Mouse (Mus musculus) heart, postnatal 0 days (tissue): ENCODE data around the gene Tubb2a. TPM values are rescaled to one million over a fixed set of nuclear protein-coding genes. Genes with fewer than 3 reads are reported as not detected.

ENCODE experiments used
- ATAC-seq: fragments of 200-750 bp; cut with Nextera tagmentation; 2 replicates; pipeline ENCODE4 v1.8.0; 2017; ENCODE audit warnings: low read depth, moderate number of reproducible peaks, moderate library complexity; ENCODE audit not compliant: insufficient read depth
- DNase-seq: peaks from one replicate; pipeline ENCODE4 v3.0.0-alpha.2; 2016; ENCODE audit warnings: low spot score
- H3K27ac ChIP-seq: fragments of 300-500 bp; sonication (generic); 2 replicates; pipeline ENCODE4 v1.5.1; 2014; ENCODE audit warnings: low read depth, mild to moderate bottlenecking
- H3K27me3 ChIP-seq: fragments of 300-500 bp; sonication (generic); 2 replicates; pipeline ENCODE4 v1.6.1; 2014; ENCODE audit warnings: low read length, mixed read lengths; ENCODE audit not compliant: control insufficient read depth, insufficient read depth
- H3K36me3 ChIP-seq: fragments of 300-500 bp; sonication (generic); replicated peaks from 2 replicates; pipeline ENCODE4 v1.6.1; 2014; ENCODE audit warnings: low read length, mixed read lengths; ENCODE audit not compliant: control insufficient read depth, insufficient read depth
- H3K4me1 ChIP-seq: fragments of 300-500 bp; sonication (generic); 2 replicates; pipeline ENCODE4 v1.6.1; 2014; ENCODE audit warnings: antibody characterized with exemption; ENCODE audit not compliant: control insufficient read depth, insufficient read depth
- H3K4me2 ChIP-seq: fragments of 300-500 bp; sonication (generic); 2 replicates; pipeline ENCODE4 v1.6.1; 2014; ENCODE audit warnings: low read depth, mild to moderate bottlenecking, low read length, moderate library complexity
- H3K4me3 ChIP-seq: fragments of 300-500 bp; sonication (generic); 2 replicates; pipeline ENCODE4 v1.5.1; 2014; ENCODE audit warnings: low read depth, low read length
- H3K9ac ChIP-seq: fragments of 300-500 bp; sonication (generic); replicated peaks from 2 replicates; pipeline ENCODE4 v1.6.1; 2014; ENCODE audit warnings: low read depth, low read length, mixed read lengths
- H3K9me3 ChIP-seq: fragments of 300-500 bp; sonication (generic); replicated peaks from 2 replicates; pipeline ENCODE4 v1.6.1; 2016; ENCODE audit warnings: low read length; ENCODE audit not compliant: control insufficient read depth
- CTCF ChIP-seq: IDR thresholded peaks from 2 replicates; pipeline ENCODE4 v1.5.1; 2016; ENCODE audit warnings: antibody characterized with exemption, control low read depth, low read depth
- EP300 ChIP-seq: IDR thresholded peaks from 2 replicates; pipeline ENCODE4 v1.6.1; 2016; ENCODE audit warnings: antibody characterized with exemption, low read depth
- WGBS: fragments of 180-500 bp; shearing (Covaris S2); extraction: QIAGEN DNeasy Blood & Tissue Kit; methylation state at CpG from one replicate; pipeline ENCODE4 v1.1.7; 2014; 5-methylcytosine and 5-hydroxymethylcytosine counted together
- polyA plus RNA-seq: library from polyadenylated mRNA; unstranded; fragments of >200 nt; fragmentation: Nextera tagmentation; extraction: Ambion mirVana; gene quantifications from 2 replicates; pipeline ENCODE4 v1.2.1, GENCODE M21; 2015
- total RNA-seq: library from RNA; depleted of rRNA; stranded (reverse); fragments of >200 nt; gene quantifications from 2 replicates; pipeline ENCODE4 v1.2.3, GENCODE M21; 2014; ENCODE audit warnings: low replicate concordance

The Tubb2a gene
- total and polyA plus RNA-seq, 2 experiments from 2014 or later = 105 to 291 TPM

GRCm38 (mm10) chr13:34116508-34116907 lies 38.7 kb upstream of the Tubb2a start:
- 68% methylated on average over 6 of the region's 6 CpGs for WGBS

GRCm38 (mm10) chr13:34114654-34115053 lies 36.8 kb upstream of the Tubb2a start:
- Histone ChIP-seq H3K27me3 (no peaks in the 10 kb centered on the region), H3K9ac (no peak overlapping the region), H3K4me2 (no peak overlapping the region), H3K4me1 (peaks cover 5% of the 10 kb centered on the region; the same call in 1 of the 2 replicates), H3K27ac (no peak overlapping the region), H3K36me3 (no peaks in the 10 kb centered on the region), H3K9me3 (no peaks in the 10 kb centered on the region), H3K4me3 (no peak overlapping the region)
- TF ChIP-seq CTCF (no peak), EP300 (no peak)
- 80% methylated on average over 4 of the region's 4 CpGs for WGBS
- no peak for ATAC-seq
- no peak for DNase-seq

More at GRCm38 (mm10) chr13:34116508-34116907, 38.7 kb upstream of the Tubb2a start:
- no peak for ATAC-seq
- no peaks in the 10 kb centered on the region for H3K27me3 ChIP-seq
- H3K4me3 ChIP-seq = no peak overlapping the region
- no peaks in the 10 kb centered on the region for H3K9me3 ChIP-seq
- no peak overlapping the region for H3K9ac ChIP-seq
- no peak overlapping the region for H3K27ac ChIP-seq
- no peaks in the 10 kb centered on the region for H3K36me3 ChIP-seq
- no peak overlapping the region for H3K4me2 ChIP-seq
- peaks cover 5% of the 10 kb centered on the region; the same call in 1 of the 2 replicates for H3K4me1 ChIP-seq
- no peak for TF ChIP-seq CTCF
- DNase-seq = no peak

DNA sequence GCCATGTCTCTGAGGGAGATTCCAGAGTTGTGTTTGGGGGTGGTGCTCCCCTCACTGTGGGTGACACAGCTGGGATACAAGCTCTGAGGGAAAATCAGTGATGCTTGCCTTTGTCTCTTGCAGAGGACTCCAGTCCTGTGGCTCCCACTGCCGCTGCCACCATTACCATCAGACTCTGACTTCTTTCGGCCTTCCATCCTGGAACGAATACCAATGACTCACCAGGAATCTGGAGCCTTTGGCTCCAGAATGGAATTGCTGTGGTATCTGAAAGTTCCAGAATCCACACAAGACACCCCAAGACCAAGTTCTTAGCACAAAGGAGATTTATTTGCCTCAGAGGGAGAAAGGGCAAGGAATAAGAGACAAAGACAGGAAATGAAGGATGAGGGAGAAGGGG lies 35.3 kb upstream of the Tubb2a start:
- Histone ChIP-seq H3K36me3 (no peaks in the 10 kb centered on the region), H3K27me3 (no peaks in the 10 kb centered on the region), H3K9me3 (no peaks in the 10 kb centered on the region), H3K27ac (no peak overlapping the region), H3K4me2 (no peak overlapping the region), H3K4me1 (no peaks in the 10 kb centered on the region), H3K4me3 (no peak overlapping the region), H3K9ac (no peak overlapping the region)
- DNase-seq (no peak), ATAC-seq (no peak)
- TF ChIP-seq CTCF = no peak
- TF ChIP-seq EP300 = no peak
- WGBS = 72% methylated on average over 3 of the region's 3 CpGs

GRCm38 (mm10) chr13:34112369-34113081 lies 34.7 kb upstream of the Tubb2a start:
- DNase-seq (no peak), ATAC-seq (no peak)
- no peak for TF ChIP-seq CTCF
- no peak for TF ChIP-seq EP300
- H3K27ac ChIP-seq = no peak overlapping the region
- H3K36me3 ChIP-seq = no peaks in the 10 kb centered on the region
- H3K4me1 ChIP-seq = no peaks in the 10 kb centered on the region
- H3K9me3 ChIP-seq = no peaks in the 10 kb centered on the region
- no peak overlapping the region for H3K4me3 ChIP-seq
- H3K27me3 ChIP-seq = no peaks in the 10 kb centered on the region
- H3K9ac ChIP-seq = no peak overlapping the region
- WGBS = 61% methylated on average over 5 of the region's 5 CpGs
- H3K4me2 ChIP-seq = no peak overlapping the region

GRCm38 (mm10) chr13:34111878-34112277 lies 34.1 kb upstream of the Tubb2a start:
- Histone ChIP-seq H3K27ac (no peak overlapping the region), H3K27me3 (no peaks in the 10 kb centered on the region), H3K9ac (no peak overlapping the region), H3K36me3 (no peaks in the 10 kb centered on the region), H3K4me3 (no peak overlapping the region), H3K9me3 (no peaks in the 10 kb centered on the region), H3K4me1 (peaks cover 3% of the 10 kb centered on the region), H3K4me2 (no peak overlapping the region)
- TF ChIP-seq EP300 (no peak), CTCF (no peak)
- DNase-seq = no peak
- no peak for ATAC-seq
- WGBS = 83% methylated on average over 3 of the region's 3 CpGs

GRCm38 (mm10) chr13:34111019-34111418 lies 33.2 kb upstream of the Tubb2a start:
- Histone ChIP-seq H3K27ac (no peak overlapping the region), H3K4me2 (no peak overlapping the region), H3K36me3 (no peaks in the 10 kb centered on the region), H3K9ac (no peak overlapping the region), H3K4me1 (peaks cover 10% of the 10 kb centered on the region), H3K27me3 (no peaks in the 10 kb centered on the region), H3K9me3 (no peaks in the 10 kb centered on the region), H3K4me3 (no peak overlapping the region)
- DNase-seq (no peak), ATAC-seq (no peak)
- no peak for TF ChIP-seq EP300
- no peak for TF ChIP-seq CTCF
- 62% methylated on average over 5 of the region's 5 CpGs for WGBS
